Mouse (Mus musculus) megakaryocyte, embryonic 14.5 days (primary cell): Measurements from ENCODE around the gene Ubxn11.

ENCODE experiments used
- FLI1 ChIP-seq: IDR thresholded peaks from 2 replicates; pipeline ENCODE4 v1.6.1; 2012; ENCODE audit warnings: low read length, inconsistent platforms, mixed read lengths
- GATA1 ChIP-seq: IDR thresholded peaks from 3 replicates; pipeline ENCODE4 v1.6.1; 2012; ENCODE audit warnings: mixed read lengths, low read length, inconsistent platforms, borderline replicate concordance

DNA sequence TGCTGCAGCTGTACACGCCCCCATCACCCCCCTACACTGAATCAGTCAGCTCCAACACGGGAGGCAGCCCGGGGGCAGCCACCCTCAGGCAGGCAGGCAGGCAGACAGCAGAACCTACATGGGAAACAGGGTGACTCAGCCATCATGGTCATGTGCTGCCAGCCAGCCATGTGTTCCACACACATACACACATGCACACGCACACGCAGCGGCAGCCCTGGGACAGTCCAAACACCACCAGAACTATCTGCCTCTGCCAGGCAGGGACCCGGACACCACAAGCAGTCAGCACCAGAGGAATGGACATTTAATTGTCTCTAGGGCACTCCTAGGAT, 24.7 kb downstream of the Ubxn11 start:
- TF ChIP-seq GATA1 (no peak), FLI1 (no peak)
